Mouse (Mus musculus): Measurements from ENCODE around the gene Piezo1. TPM values are rescaled to one million over a fixed set of nuclear protein-coding genes. Genes with fewer than 3 reads are reported as not detected.

Piezo1 gene
- 11.6 and 16.7 TPM in 2 replicates for polyA plus RNA-seq (2016; fragmentation: Nextera tagmentation; extraction: Ambion mirVana)

GRCm38 (mm10) chr8:122551265-122552051, at the start of gene Piezo1:
Gene Piezo1, minus strand, starts transcription at chr8:122551329.
- Histone ChIP-seq H3K27ac (peak within 1 kb of the TSS; percentile 85), H3K9me3 (no peaks in the 10 kb centered on the region), H3K4me3 (peak within 1 kb of the TSS; percentile 71), H3K9ac (peak within 1 kb of the TSS; percentile 88), H3K27me3 (no peaks in the 10 kb centered on the region), H3K36me3 (no peaks in the 10 kb centered on the region), H3K4me1 (peaks cover 40% of the 10 kb centered on the region), H3K4me2 (replicated peaks) (peak within 1 kb of the TSS; percentile 93)
- peak; percentile 69; the same call in 1 of the 2 replicates for ATAC-seq (ENCODE audit: insufficient number of reproducible peaks, insufficient read depth, low FRiP score, low TSS enrichment)
- 14% methylated on average over 44 of the region's 56 CpGs for WGBS

GRCm38 (mm10) chr8:122600666-122601065, 49.5 kb upstream of the Piezo1 start:
- Histone ChIP-seq H3K36me3 (0 out of 2 replicates have a peak, but pooled peaks cover 6% of the 10 kb centered on the region), H3K4me1 (no peaks in the 10 kb centered on the region), H3K9me3 (no peaks in the 10 kb centered on the region), H3K4me2 (replicated peaks) (no peak overlapping the region), H3K27me3 (no peaks in the 10 kb centered on the region), H3K9ac (no peak overlapping the region), H3K27ac (no peak overlapping the region), H3K4me3 (no peak overlapping the region)
- WGBS = 93% methylated on average over 9 of the region's 9 CpGs
- no peak for ATAC-seq (ENCODE audit: insufficient number of reproducible peaks, insufficient read depth, low FRiP score, low TSS enrichment)

GRCm38 (mm10) chr8:122596031-122596430, 44.9 kb upstream of the Piezo1 start:
- no peak for ATAC-seq (ENCODE audit: insufficient number of reproducible peaks, insufficient read depth, low FRiP score, low TSS enrichment)
- Histone ChIP-seq H3K9me3 (no peaks in the 10 kb centered on the region), H3K9ac (no peak overlapping the region), H3K4me2 (replicated peaks) (no peak overlapping the region), H3K27me3 (no peaks in the 10 kb centered on the region), H3K36me3 (0 out of 2 replicates have a peak, but pooled peaks cover 6% of the 10 kb centered on the region), H3K27ac (no peak overlapping the region), H3K4me1 (no peaks in the 10 kb centered on the region), H3K4me3 (no peak overlapping the region)
- 49% methylated on average over 4 of the region's 4 CpGs for WGBS

GRCm38 (mm10) chr8:122593783-122594507, 42.8 kb upstream of the Piezo1 start:
- Histone ChIP-seq H3K36me3 (no peaks in the 10 kb centered on the region), H3K27me3 (no peaks in the 10 kb centered on the region), H3K4me1 (no peaks in the 10 kb centered on the region), H3K27ac (no peak overlapping the region), H3K9me3 (no peaks in the 10 kb centered on the region), H3K4me2 (replicated peaks) (no peak overlapping the region), H3K9ac (no peak overlapping the region), H3K4me3 (no peak overlapping the region)
- WGBS = 72% methylated on average over 19 of the region's 19 CpGs
- no peak for ATAC-seq (ENCODE audit: insufficient number of reproducible peaks, insufficient read depth, low FRiP score, low TSS enrichment)

- 68% methylated on average over 12 of the region's 12 CpGs for WGBS
Observed at GRCm38 (mm10) chr8:122593240-122593639, 42.1 kb upstream of the Piezo1 start.

GRCm38 (mm10) chr8:122586749-122587148, 35.6 kb upstream of the Piezo1 start:
- Histone ChIP-seq H3K9ac (no peak overlapping the region), H3K4me1 (no peaks in the 10 kb centered on the region), H3K36me3 (no peaks in the 10 kb centered on the region), H3K4me3 (no peak overlapping the region), H3K4me2 (replicated peaks) (no peak overlapping the region), H3K9me3 (no peaks in the 10 kb centered on the region), H3K27me3 (no peaks in the 10 kb centered on the region; the same call in 1 of the 2 replicates), H3K27ac (no peak overlapping the region)
- 83% methylated on average over 10 of the region's 10 CpGs for WGBS
- no peak for ATAC-seq (ENCODE audit: insufficient number of reproducible peaks, insufficient read depth, low FRiP score, low TSS enrichment)

More at GRCm38 (mm10) chr8:122593240-122593639, 42.1 kb upstream of the Piezo1 start:
- ATAC-seq (ENCODE audit: insufficient number of reproducible peaks, insufficient read depth, low FRiP score, low TSS enrichment) = no peak
- no peak overlapping the region for H3K9ac ChIP-seq
- no peak overlapping the region for H3K27ac ChIP-seq
- H3K27me3 ChIP-seq = no peaks in the 10 kb centered on the region
- no peaks in the 10 kb centered on the region for H3K36me3 ChIP-seq
- no peak overlapping the region for H3K4me3 ChIP-seq
- H3K4me2 ChIP-seq (replicated peaks) = no peak overlapping the region
- no peaks in the 10 kb centered on the region for H3K4me1 ChIP-seq
- no peaks in the 10 kb centered on the region for H3K9me3 ChIP-seq

GRCm38 (mm10) chr8:122586171-122586570, 35.0 kb upstream of the Piezo1 start:
- Histone ChIP-seq H3K36me3 (no peaks in the 10 kb centered on the region), H3K4me2 (replicated peaks) (no peak overlapping the region), H3K9me3 (no peaks in the 10 kb centered on the region), H3K4me1 (no peaks in the 10 kb centered on the region), H3K27ac (no peak overlapping the region), H3K27me3 (no peaks in the 10 kb centered on the region; the same call in 1 of the 2 replicates), H3K9ac (no peak overlapping the region), H3K4me3 (no peak overlapping the region)
- 47% methylated on average over 7 of the region's 7 CpGs for WGBS
- no peak for ATAC-seq (ENCODE audit: insufficient number of reproducible peaks, insufficient read depth, low FRiP score, low TSS enrichment)

GRCm38 (mm10) chr8:122585411-122585891, 34.3 kb upstream of the Piezo1 start:
- H3K27me3 ChIP-seq = no peaks in the 10 kb centered on the region; the same call in 1 of the 2 replicates
- no peak overlapping the region for H3K4me2 ChIP-seq (replicated peaks)
- no peaks in the 10 kb centered on the region for H3K9me3 ChIP-seq
- no peak overlapping the region for H3K9ac ChIP-seq
- ATAC-seq (ENCODE audit: insufficient number of reproducible peaks, insufficient read depth, low FRiP score, low TSS enrichment) = no peak
- H3K4me1 ChIP-seq = no peaks in the 10 kb centered on the region
- H3K4me3 ChIP-seq = no peak overlapping the region
- 49% methylated on average over 14 of the region's 14 CpGs for WGBS
- H3K27ac ChIP-seq = no peak overlapping the region
- no peaks in the 10 kb centered on the region for H3K36me3 ChIP-seq

- no peak for ATAC-seq (ENCODE audit: insufficient number of reproducible peaks, insufficient read depth, low FRiP score, low TSS enrichment)
- 77% methylated on average over 9 of the region's 9 CpGs for WGBS
- no peak overlapping the region for H3K9ac ChIP-seq
Observed at GRCm38 (mm10) chr8:122584981-122585380, 33.9 kb upstream of the Piezo1 start.

GRCm38 (mm10) chr8:122580926-122581325, 29.8 kb upstream of the Piezo1 start:
- 62% methylated on average over 15 of the region's 15 CpGs for WGBS
- H3K4me1 ChIP-seq = peaks cover 25% of the 10 kb centered on the region
- no peaks in the 10 kb centered on the region for H3K36me3 ChIP-seq
- no peak overlapping the region for H3K27ac ChIP-seq
- no peaks in the 10 kb centered on the region; the same call in 1 of the 2 replicates for H3K27me3 ChIP-seq
- no peaks in the 10 kb centered on the region for H3K9me3 ChIP-seq
- H3K4me2 ChIP-seq (replicated peaks) = no peak overlapping the region
- no peak for ATAC-seq (ENCODE audit: insufficient number of reproducible peaks, insufficient read depth, low FRiP score, low TSS enrichment)
- H3K9ac ChIP-seq = no peak overlapping the region
- H3K4me3 ChIP-seq = no peak overlapping the region

More at GRCm38 (mm10) chr8:122584981-122585380, 33.9 kb upstream of the Piezo1 start:
- Histone ChIP-seq H3K27ac (no peak overlapping the region), H3K36me3 (no peaks in the 10 kb centered on the region), H3K4me2 (replicated peaks) (no peak overlapping the region), H3K9me3 (no peaks in the 10 kb centered on the region), H3K4me3 (no peak overlapping the region), H3K27me3 (no peaks in the 10 kb centered on the region; the same call in 1 of the 2 replicates), H3K4me1 (peaks cover under 1% of the 10 kb centered on the region; the same call in 1 of the 2 replicates)

GRCm38 (mm10) chr8:122579196-122579595, 28.1 kb upstream of the Piezo1 start:
- Histone ChIP-seq H3K27ac (peak overlapping the region; percentile 57; the same call in 1 of the 2 replicates), H3K4me2 (replicated peaks) (no peak overlapping the region), H3K9me3 (no peaks in the 10 kb centered on the region), H3K27me3 (no peaks in the 10 kb centered on the region), H3K4me1 (peaks cover 41% of the 10 kb centered on the region), H3K9ac (no peak overlapping the region), H3K36me3 (peaks cover 8% of the 10 kb centered on the region; the same call in 1 of the 2 replicates), H3K4me3 (no peak overlapping the region)
- ATAC-seq (ENCODE audit: insufficient number of reproducible peaks, insufficient read depth, low FRiP score, low TSS enrichment) = no peak
- 16% methylated on average over 7 of the region's 7 CpGs for WGBS

All from embryonic facial prominence, embryonic 12.5 days (tissue).